Mouse (Mus musculus): ENCODE measurements around the gene Glis1. TPM values are rescaled to one million over a fixed set of nuclear protein-coding genes. Genes with fewer than 3 reads are reported as not detected.

The Glis1 gene
- polyA plus RNA-seq, 1 experiment from 2014 or later = 0.29 TPM

GRCm38 (mm10) chr4:107550546-107550945 lies 116.2 kb downstream of the Glis1 start:
- ATAC-seq (replicated peaks; ENCODE audit: insufficient number of reproducible peaks, insufficient read depth, low FRiP score, low read depth) = no peak
- H3K4me1 ChIP-seq (replicated peaks) = peaks cover 4% of the 10 kb centered on the region
- H3K36me3 ChIP-seq = no peaks in the 10 kb centered on the region
- no peak overlapping the region for H3K4me3 ChIP-seq
- H3K27ac ChIP-seq = no peak overlapping the region
- H3K9ac ChIP-seq = no peak overlapping the region
- no peaks in the 10 kb centered on the region for H3K27me3 ChIP-seq
- 71% methylated on average over 3 of the region's 3 CpGs for WGBS
- no peak overlapping the region for H3K4me2 ChIP-seq
- no peaks in the 10 kb centered on the region for H3K9me3 ChIP-seq (replicated peaks)

GRCm38 (mm10) chr4:107552696-107553095 lies 118.3 kb downstream of the Glis1 start:
- no peaks in the 10 kb centered on the region for H3K9me3 ChIP-seq (replicated peaks)
- no peak for ATAC-seq (replicated peaks; ENCODE audit: insufficient number of reproducible peaks, insufficient read depth, low FRiP score, low read depth)
- 24% methylated on average over 5 of the region's 5 CpGs for WGBS
- H3K4me3 ChIP-seq = no peak overlapping the region
- H3K9ac ChIP-seq = no peak overlapping the region
- no peaks in the 10 kb centered on the region; the same call in 1 of the 2 replicates for H3K27me3 ChIP-seq
- H3K4me2 ChIP-seq = no peak overlapping the region
- H3K36me3 ChIP-seq = no peaks in the 10 kb centered on the region
- H3K27ac ChIP-seq = no peak overlapping the region
- H3K4me1 ChIP-seq (replicated peaks) = peaks cover 4% of the 10 kb centered on the region

- H3K4me1 ChIP-seq (replicated peaks) = peaks cover 6% of the 10 kb centered on the region
- H3K9ac ChIP-seq = no peak overlapping the region
- no peak for ATAC-seq (replicated peaks; ENCODE audit: insufficient number of reproducible peaks, insufficient read depth, low FRiP score, low read depth)
- H3K27me3 ChIP-seq = no peaks in the 10 kb centered on the region; the same call in 1 of the 2 replicates
- H3K27ac ChIP-seq = no peak overlapping the region
- no peak overlapping the region for H3K4me2 ChIP-seq
- H3K36me3 ChIP-seq = no peaks in the 10 kb centered on the region
- no peak overlapping the region for H3K4me3 ChIP-seq
- WGBS = 66% methylated on average over 5 of the region's 5 CpGs
- H3K9me3 ChIP-seq (replicated peaks) = no peaks in the 10 kb centered on the region
Observed at GRCm38 (mm10) chr4:107553774-107554173, 119.4 kb downstream of the Glis1 start.

GRCm38 (mm10) chr4:107558801-107559200 lies 124.4 kb downstream of the Glis1 start:
- no peak overlapping the region for H3K27ac ChIP-seq
- WGBS = 40% methylated on average over 3 of the region's 3 CpGs
- H3K4me1 ChIP-seq (replicated peaks) = peaks cover 5% of the 10 kb centered on the region; the same call in 1 of the 2 replicates
- H3K4me2 ChIP-seq = no peak overlapping the region
- no peak overlapping the region for H3K9ac ChIP-seq
- ATAC-seq (replicated peaks; ENCODE audit: insufficient number of reproducible peaks, insufficient read depth, low FRiP score, low read depth) = no peak
- no peaks in the 10 kb centered on the region for H3K36me3 ChIP-seq
- no peak overlapping the region for H3K4me3 ChIP-seq
- H3K9me3 ChIP-seq (replicated peaks) = no peaks in the 10 kb centered on the region
- no peaks in the 10 kb centered on the region; the same call in 1 of the 2 replicates for H3K27me3 ChIP-seq

- no peaks in the 10 kb centered on the region for H3K36me3 ChIP-seq
- H3K27me3 ChIP-seq = peaks cover 6% of the 10 kb centered on the region; the same call in 1 of the 2 replicates
- H3K9me3 ChIP-seq (replicated peaks) = no peaks in the 10 kb centered on the region
- ATAC-seq (replicated peaks; ENCODE audit: insufficient number of reproducible peaks, insufficient read depth, low FRiP score, low read depth) = no peak
- 74% methylated on average over 2 of the region's 2 CpGs for WGBS
- H3K27ac ChIP-seq = no peak overlapping the region
- peaks cover 5% of the 10 kb centered on the region; the same call in 1 of the 2 replicates for H3K4me1 ChIP-seq (replicated peaks)
- no peak overlapping the region for H3K4me2 ChIP-seq
- H3K9ac ChIP-seq = no peak overlapping the region
- no peak overlapping the region for H3K4me3 ChIP-seq
Observed at GRCm38 (mm10) chr4:107561056-107561455, 126.7 kb downstream of the Glis1 start.

- H3K4me2 ChIP-seq = no peak overlapping the region
Observed at GRCm38 (mm10) chr4:107568159-107568558, 133.8 kb downstream of the Glis1 start.

GRCm38 (mm10) chr4:107568881-107569443 lies 134.6 kb downstream of the Glis1 start:
- H3K27ac ChIP-seq = no peak overlapping the region
- no peak overlapping the region for H3K4me3 ChIP-seq
- WGBS = 84% methylated on average over 7 of the region's 7 CpGs

More at GRCm38 (mm10) chr4:107568159-107568558, 133.8 kb downstream of the Glis1 start:
- H3K4me3 ChIP-seq = no peak overlapping the region
- H3K4me1 ChIP-seq (replicated peaks) = peaks cover 6% of the 10 kb centered on the region; the same call in 1 of the 2 replicates
- H3K9me3 ChIP-seq (replicated peaks) = no peaks in the 10 kb centered on the region
- no peak overlapping the region for H3K9ac ChIP-seq
- H3K27ac ChIP-seq = no peak overlapping the region
- peaks cover 22% of the 10 kb centered on the region; the same call in 1 of the 2 replicates for H3K27me3 ChIP-seq
- ATAC-seq (replicated peaks; ENCODE audit: insufficient number of reproducible peaks, insufficient read depth, low FRiP score, low read depth) = no peak
- 77% methylated on average over 21 of the region's 21 CpGs for whole genome bisulfite sequencing
- H3K36me3 ChIP-seq = no peaks in the 10 kb centered on the region

GRCm38 (mm10) chr4:107570329-107571014 lies 136.1 kb downstream of the Glis1 start:
- no peaks in the 10 kb centered on the region for H3K9me3 ChIP-seq (replicated peaks)
- ATAC-seq (replicated peaks; ENCODE audit: insufficient number of reproducible peaks, insufficient read depth, low FRiP score, low read depth) = no peak
- WGBS = 57% methylated on average over 19 of the region's 19 CpGs
- peaks cover 6% of the 10 kb centered on the region; the same call in 1 of the 2 replicates for H3K4me1 ChIP-seq (replicated peaks)
- no peak overlapping the region for H3K4me3 ChIP-seq
- no peaks in the 10 kb centered on the region for H3K36me3 ChIP-seq
- no peak overlapping the region for H3K27ac ChIP-seq
- no peak overlapping the region for H3K9ac ChIP-seq
- H3K27me3 ChIP-seq = peaks cover 20% of the 10 kb centered on the region; the same call in 1 of the 2 replicates
- H3K4me2 ChIP-seq = no peak overlapping the region

More at GRCm38 (mm10) chr4:107568881-107569443, 134.6 kb downstream of the Glis1 start:
- no peaks in the 10 kb centered on the region for H3K9me3 ChIP-seq (replicated peaks)
- no peak overlapping the region for H3K9ac ChIP-seq
- H3K36me3 ChIP-seq = no peaks in the 10 kb centered on the region
- no peak overlapping the region for H3K4me2 ChIP-seq
- ATAC-seq (replicated peaks; ENCODE audit: insufficient number of reproducible peaks, insufficient read depth, low FRiP score, low read depth) = no peak
- peaks cover 6% of the 10 kb centered on the region; the same call in 1 of the 2 replicates for H3K4me1 ChIP-seq (replicated peaks)
- peaks cover 22% of the 10 kb centered on the region; the same call in 1 of the 2 replicates for H3K27me3 ChIP-seq

- Histone ChIP-seq H3K27me3 (no peaks in the 10 kb centered on the region; the same call in 1 of the 2 replicates), H3K4me2 (no peak overlapping the region), H3K4me1 (replicated peaks) (no peaks in the 10 kb centered on the region; the same call in 1 of the 2 replicates), H3K9me3 (replicated peaks) (no peaks in the 10 kb centered on the region), H3K9ac (no peak overlapping the region), H3K4me3 (no peak overlapping the region), H3K27ac (no peak overlapping the region), H3K36me3 (no peaks in the 10 kb centered on the region)
- WGBS = 58% methylated on average over 6 of the region's 6 CpGs
- ATAC-seq (replicated peaks; ENCODE audit: insufficient number of reproducible peaks, insufficient read depth, low FRiP score, low read depth) = no peak
Observed at GRCm38 (mm10) chr4:107575781-107576180, 141.4 kb downstream of the Glis1 start.

- no peak overlapping the region for H3K4me2 ChIP-seq
- 67% methylated on average over 6 of the region's 6 CpGs for WGBS
- H3K9me3 ChIP-seq (replicated peaks) = no peaks in the 10 kb centered on the region
- H3K36me3 ChIP-seq = no peaks in the 10 kb centered on the region
- ATAC-seq (replicated peaks; ENCODE audit: insufficient number of reproducible peaks, insufficient read depth, low FRiP score, low read depth) = no peak
- H3K27me3 ChIP-seq = no peaks in the 10 kb centered on the region; the same call in 1 of the 2 replicates
- no peak overlapping the region for H3K27ac ChIP-seq
- H3K9ac ChIP-seq = no peak overlapping the region
- no peak overlapping the region for H3K4me3 ChIP-seq
- no peaks in the 10 kb centered on the region for H3K4me1 ChIP-seq (replicated peaks)
Observed at GRCm38 (mm10) chr4:107576742-107577141, 142.4 kb downstream of the Glis1 start.

GRCm38 (mm10) chr4:107577146-107577839 lies 142.9 kb downstream of the Glis1 start:
- ATAC-seq (replicated peaks; ENCODE audit: insufficient number of reproducible peaks, insufficient read depth, low FRiP score, low read depth) = no peak
- H3K4me1 ChIP-seq (replicated peaks) = no peaks in the 10 kb centered on the region

More at GRCm38 (mm10) chr4:107577146-107577839, 142.9 kb downstream of the Glis1 start:
- Histone ChIP-seq H3K4me2 (no peak overlapping the region), H3K9me3 (replicated peaks) (no peaks in the 10 kb centered on the region), H3K36me3 (no peaks in the 10 kb centered on the region), H3K4me3 (no peak overlapping the region), H3K27me3 (peaks cover 3% of the 10 kb centered on the region; the same call in 1 of the 2 replicates), H3K27ac (no peak overlapping the region), H3K9ac (no peak overlapping the region)
- WGBS = 72% methylated on average over 12 of the region's 12 CpGs
